Mouse (Mus musculus) frontal cortex, postnatal 25 days (tissue): ENCODE data around the gene Gm48551.

ENCODE experiments used
- DNase-seq, 2 experiments: peaks; one replicate each; pipeline ENCODE4 v3.0.0; 2022; ENCODE audit warnings: low spot score in 2 of 2

Gene Gm48551

DNA sequence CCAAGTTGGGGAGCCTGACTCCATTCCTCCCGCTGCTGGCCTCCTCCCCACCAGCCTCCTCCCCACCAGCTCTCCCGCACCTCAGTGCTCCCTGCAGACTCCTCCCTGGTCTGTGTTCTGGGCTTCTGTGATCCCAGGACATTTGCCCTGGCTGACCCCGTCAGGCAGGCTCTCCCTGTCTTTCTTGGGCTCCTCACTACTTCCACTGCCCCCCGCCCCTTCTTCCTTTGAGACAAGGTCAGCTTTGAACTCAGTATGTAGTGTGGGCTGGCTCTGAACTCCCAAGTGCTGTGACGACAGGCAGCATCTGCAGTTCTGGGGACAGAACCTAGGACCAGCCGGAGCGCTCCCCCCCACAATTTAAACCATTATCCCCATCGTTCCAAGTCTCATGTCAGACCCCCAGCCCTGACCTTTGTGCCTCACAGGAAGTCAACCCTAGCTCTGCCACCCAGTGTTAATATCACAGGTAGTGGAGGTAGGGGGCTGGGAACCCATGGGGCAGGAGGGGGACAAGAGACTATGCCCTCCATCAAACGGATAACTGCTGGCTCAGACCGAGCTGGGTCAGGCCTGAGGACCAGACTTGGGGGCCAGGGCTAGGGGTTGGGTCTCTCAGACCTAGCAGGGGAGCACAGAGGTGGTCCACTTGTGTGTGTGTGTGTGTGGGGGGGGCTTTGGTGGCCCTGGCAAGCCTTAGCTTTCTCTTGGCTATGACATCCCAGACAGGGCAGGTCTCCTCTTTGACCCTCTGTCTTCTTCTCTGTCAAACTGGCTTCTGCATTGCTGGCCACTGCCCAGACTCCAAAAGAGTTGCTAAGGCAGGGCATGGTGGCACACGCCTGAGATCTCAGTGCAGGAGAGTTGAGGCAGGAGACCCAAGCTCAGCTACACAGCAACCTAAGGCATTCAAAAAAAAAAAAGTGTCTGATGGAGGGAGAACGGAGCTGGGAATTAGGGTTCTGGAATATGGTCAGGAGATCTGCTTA, 33.3 kb downstream of the Gm48551 start:
- DNase-seq: no peak

GRCm38 (mm10) chr10:81418216-81419070, 34.2 kb downstream of the Gm48551 start:
- DNase-seq: no peak

DNA sequence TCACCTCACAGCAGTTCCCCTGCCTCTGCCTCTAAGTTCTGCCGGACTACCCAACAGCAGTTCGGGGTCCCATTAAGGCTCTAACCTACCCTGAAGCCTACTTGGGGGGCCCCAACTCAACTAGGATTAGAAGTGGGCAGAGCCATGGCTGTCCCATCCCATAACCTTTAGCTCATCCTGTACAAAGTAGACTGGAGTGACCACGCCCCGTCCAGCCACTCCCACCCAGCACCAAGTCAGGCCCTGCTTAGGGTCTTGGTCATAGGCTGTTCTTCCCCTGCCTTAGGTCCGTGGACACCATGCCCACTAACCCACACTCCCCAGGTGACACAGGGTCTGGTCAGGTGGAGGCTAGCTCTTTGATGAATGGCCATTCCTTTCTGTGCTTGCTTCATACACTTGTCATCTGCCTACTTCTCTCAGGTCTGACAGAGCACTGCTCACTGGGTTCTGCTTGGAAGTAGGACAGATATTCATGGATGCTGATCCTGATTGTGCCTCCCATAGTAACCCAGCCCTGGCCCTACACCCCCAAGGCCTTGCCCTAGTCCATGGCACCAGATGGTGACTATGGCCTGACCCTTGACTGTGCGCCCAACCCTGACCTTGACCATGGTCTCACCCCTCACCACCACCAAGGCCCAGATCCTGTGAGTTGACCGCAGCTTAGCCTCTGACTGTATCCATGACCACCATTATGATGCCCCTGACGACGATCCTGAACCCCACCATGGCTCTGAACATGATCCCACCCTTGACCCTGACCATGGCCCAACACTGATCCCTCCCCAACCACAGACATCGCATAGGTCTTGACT, 35.1 kb downstream of the Gm48551 start:
- DNase-seq: no peak

- DNase-seq: no peak
Measured at GRCm38 (mm10) chr10:81420191-81420767, 36.0 kb downstream of the Gm48551 start.

- no peak for DNase-seq
Measured at GRCm38 (mm10) chr10:81421041-81421796, 37.0 kb downstream of the Gm48551 start.

GRCm38 (mm10) chr10:81421797-81422100, 37.5 kb downstream of the Gm48551 start:
- DNase-seq: no peak

DNA sequence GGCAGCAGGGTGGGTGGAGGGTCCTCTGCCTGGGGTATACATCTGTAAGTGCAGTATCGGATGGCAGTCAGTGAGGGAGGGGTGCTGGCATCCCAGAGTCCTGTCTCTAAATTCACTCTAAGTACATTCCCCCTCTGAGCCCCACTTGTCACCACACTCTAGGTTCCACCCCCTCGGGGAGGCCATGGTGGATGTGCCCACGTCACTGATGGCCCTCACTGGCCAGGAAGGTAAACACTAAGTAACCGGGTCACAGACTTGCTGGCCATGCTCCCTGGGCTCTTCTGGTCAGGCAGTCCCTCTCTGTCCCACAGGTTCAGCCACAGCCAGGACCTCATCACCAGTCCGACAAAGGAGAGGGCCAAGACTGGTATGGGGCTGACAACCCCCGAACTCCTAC, 37.9 kb downstream of the Gm48551 start:
- DNase-seq: no peak

- peak in 1 of 2 experiments; percentile 3 for DNase-seq
Measured at GRCm38 (mm10) chr10:81422661-81423217, 38.5 kb downstream of the Gm48551 start.

- peak in 1 of 2 experiments; percentile 2 for DNase-seq
Measured at GRCm38 (mm10) chr10:81423476-81424245, 39.4 kb downstream of the Gm48551 start.

GRCm38 (mm10) chr10:81424246-81425051, 40.2 kb downstream of the Gm48551 start:
- peak; percentile 5 to 21 for DNase-seq

DNA sequence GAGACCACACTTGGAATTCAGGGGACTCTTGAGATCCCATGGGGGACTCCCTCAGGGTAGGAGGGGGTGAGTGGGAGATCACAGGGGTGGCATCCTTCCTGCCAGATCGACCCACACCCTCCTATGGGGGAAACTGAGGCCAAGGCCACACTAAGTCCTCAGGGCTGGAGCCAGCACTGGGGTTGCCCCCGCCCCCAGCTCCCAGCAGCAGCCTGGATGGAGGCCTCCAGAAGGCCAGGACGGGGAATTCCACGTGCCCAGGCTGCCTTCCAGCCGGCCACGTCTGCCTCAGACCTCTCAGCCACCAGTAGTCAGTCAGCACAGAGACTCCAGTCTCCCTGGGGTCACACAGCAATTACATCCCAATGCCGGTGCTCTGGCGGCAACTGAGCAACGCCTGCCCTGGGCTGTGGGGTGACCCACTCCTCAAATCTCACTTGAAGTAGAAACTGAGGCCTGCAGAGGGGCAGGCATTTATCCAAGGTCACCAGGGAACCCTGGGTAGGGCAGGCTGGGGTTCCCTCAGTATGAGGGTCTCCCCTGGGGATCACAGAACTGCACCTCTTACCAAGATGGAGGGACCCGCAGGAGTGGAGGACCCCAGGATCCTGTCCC, 41.1 kb downstream of the Gm48551 start:
- peak in 1 of 2 experiments; percentile 18 for DNase-seq

DNA sequence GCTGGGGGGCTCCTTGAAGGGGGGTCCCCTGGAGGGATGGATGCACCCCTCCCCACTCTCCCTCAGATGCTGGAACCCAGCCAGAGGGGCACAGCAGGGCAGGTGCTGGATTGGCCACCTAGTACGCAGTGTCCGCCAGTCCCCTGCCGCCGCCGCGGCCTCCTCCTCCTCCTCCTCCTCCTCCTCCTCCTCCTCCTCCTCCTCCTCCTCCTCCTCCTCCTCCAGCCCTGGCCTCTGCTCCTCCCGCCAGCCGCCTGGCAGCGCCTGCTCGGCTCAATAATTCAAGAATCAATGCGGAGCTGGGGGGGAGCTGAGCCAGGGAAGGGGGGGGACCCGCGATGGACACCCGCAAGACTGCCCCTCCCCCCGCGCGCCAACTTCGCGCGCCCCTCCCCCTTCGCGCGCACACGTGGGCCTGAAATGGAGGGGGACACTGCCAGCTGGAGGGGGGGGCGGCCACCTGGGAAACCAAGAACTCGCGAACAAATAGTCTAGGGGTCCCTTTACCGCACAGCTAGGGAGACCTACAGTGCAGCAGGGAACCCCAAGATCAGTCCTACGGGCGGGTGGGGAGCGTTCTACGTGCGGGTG, 41.9 kb downstream of the Gm48551 start:
- peak; percentile 4 for DNase-seq

- peak in 1 of 2 experiments; percentile 38 for DNase-seq
Measured at GRCm38 (mm10) chr10:81426897-81427296, 42.6 kb downstream of the Gm48551 start.

DNA sequence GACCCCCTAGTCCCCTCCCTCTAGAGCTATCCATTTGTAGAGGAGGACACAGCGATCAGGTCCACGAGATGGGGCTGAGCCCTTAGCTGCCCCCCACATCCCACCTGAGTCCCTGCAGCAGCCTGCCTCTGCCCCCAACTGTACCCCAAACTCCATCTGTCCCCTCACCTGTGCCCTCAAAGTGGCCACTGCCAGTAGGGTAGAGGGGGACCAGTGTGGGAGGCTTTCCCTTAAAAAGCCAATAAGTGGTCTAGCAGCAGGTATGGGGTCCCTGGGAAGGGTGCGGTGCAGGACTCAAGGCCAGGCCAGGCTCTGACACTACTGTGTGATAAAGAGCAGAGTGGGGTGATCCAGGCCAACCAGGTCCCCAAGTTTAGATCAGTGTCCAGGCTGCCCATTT, 43.1 kb downstream of the Gm48551 start:
- peak in 1 of 2 experiments; percentile 3 for DNase-seq

DNA sequence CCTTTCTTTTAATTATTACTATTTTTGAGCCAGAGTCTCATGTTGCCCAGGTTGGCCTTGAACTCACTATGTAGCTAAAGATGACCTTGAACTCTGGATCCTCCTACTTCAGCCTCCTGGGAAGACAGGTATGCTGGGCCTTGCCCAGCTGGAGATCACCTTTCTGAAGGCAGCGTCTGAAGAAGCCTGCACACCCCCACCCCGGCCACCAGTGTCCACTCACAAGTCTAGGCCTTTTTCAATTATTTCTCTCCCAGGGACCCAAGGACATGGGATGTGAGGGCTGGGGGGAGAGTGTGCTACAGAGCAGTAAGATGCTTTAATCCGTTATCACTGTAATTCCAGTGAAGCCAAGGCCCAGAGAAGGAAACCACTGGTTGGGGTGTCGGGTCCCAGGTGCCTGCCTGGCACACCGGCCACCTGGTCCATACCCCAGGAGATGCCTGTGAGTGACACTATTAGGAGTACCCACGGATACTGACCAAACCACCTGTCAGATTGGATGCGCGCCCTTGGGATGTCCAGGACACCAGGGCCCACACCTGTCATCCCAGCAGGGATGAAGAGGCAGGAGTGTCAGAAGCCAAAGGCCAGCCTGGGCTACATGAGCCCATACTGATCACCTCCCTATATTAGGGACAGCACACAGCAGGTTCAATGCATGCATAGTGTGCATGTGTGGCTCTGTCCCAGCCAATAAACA, 43.7 kb downstream of the Gm48551 start:
- DNase-seq: peak; percentile 4

DNA sequence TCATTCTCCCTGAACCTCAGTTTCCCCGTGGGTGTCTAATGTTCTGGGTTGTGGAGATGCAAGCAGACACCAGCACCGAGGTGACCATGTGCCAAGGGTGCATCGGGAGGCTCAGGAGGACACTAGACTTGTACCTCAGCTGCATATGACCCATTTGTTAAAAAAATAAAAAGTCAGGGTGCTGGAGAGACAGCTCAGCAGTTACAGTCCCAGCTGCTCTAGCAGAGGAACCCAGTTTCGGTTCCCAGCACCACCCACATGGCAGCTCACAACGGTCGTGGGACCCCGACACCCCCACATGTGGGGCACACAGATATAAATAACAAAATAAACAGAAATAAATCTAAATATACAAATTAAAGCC, 44.2 kb downstream of the Gm48551 start:
- peak in 1 of 2 experiments; percentile 3 for DNase-seq

DNA sequence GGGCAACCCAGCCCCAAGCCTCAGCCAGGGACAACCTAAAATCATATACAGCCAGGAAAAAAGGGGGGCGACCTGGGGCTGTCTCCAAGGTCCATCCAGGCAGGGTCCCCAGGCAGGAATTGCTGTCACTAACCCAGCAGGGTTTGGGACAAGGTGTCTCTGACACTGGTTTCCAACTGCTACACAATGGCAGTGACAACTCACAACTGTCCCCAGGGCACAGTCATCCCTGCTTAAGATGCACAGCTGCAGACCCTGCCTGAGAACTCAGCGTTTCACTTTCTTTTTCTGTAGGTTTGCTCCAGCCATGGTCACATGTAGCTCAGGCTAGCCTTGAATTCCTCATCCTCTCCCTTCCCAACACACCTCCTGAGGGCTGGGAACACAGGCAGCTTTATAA, 44.8 kb downstream of the Gm48551 start:
- peak in 1 of 2 experiments; percentile 2 for DNase-seq
